ENCODE assay signal across 25 mouse cellular contexts in the genomic region with DNA sequence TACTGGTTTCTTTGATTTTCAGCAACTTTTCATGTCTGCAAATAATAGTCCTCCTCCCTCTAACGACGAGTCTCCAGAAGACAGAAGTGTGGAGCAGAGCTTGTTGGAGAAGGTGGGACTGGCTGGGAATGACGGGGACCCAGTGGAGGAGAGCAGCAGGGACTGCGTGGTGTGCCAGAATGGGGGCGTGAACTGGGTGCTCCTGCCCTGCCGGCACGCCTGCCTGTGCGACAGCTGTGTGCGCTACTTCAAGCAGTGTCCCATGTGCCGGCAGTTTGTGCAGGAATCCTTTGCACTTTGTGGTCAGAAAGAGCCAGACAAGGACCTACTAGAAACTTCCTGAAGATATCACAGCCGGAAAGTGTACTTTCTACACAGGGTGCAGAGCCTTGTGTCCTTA. TPM values are rescaled to one million over a fixed set of nuclear protein-coding genes. Genes with fewer than 3 reads are reported as not detected.
DNase-seq lines count a peak whose midpoint lies in the region; ATAC-seq lines count a peak whose summit lies in the region.
"Had no signal": no experiment of that assay in that cellular context is flagged by ENCODE, and none has a peak within 500 bp of the region (broad histone marks: within the 10 kb centered on the region; RNA-seq: fewer than 3 reads in every experiment).

No protein-coding gene starts in this region.

- peaks cover 4% of the 10 kb centered on the region; the same call in 1 of the 2 replicates for H3K36me3 ChIP-seq in lung, embryonic 16.5 days (ENCODE audit: control insufficient read depth, insufficient read depth, low read length)
- H3K36me3 ChIP-seq in hindbrain, embryonic 13.5 days: peaks cover 9% of the 10 kb centered on the region

- H3K9me3 ChIP-seq in lung, embryonic 16.5 days (ENCODE audit: control insufficient read depth, low read length): no peaks in the 10 kb centered on the region
- H3K9me3 ChIP-seq in hindbrain, embryonic 13.5 days: no peaks in the 10 kb centered on the region
- H3K9me3 ChIP-seq: embryonic facial prominence, embryonic 15.5 days; hindbrain, embryonic 10.5 days; limb, embryonic 10.5 days; megakaryocyte, embryonic 14.5 days; midbrain, embryonic 13.5 days had no signal

- H3K27ac ChIP-seq in lung, embryonic 16.5 days (ENCODE audit: low read length): peak overlapping the region; percentile 1
- no peak overlapping the region for H3K27ac ChIP-seq in hindbrain, embryonic 13.5 days
- H3K27ac ChIP-seq: embryonic facial prominence, embryonic 15.5 days; hindbrain, embryonic 10.5 days; limb, embryonic 10.5 days; midbrain, embryonic 13.5 days had no signal

- H3K27me3 ChIP-seq in lung, embryonic 16.5 days (ENCODE audit: control insufficient read depth, insufficient read depth, low read depth, low read length): no peaks in the 10 kb centered on the region
- no peaks in the 10 kb centered on the region for H3K27me3 ChIP-seq in hindbrain, embryonic 13.5 days
- H3K27me3 ChIP-seq: embryonic facial prominence, embryonic 15.5 days; megakaryocyte, embryonic 14.5 days; midbrain, embryonic 13.5 days had no signal

- H3K9ac ChIP-seq in lung, embryonic 16.5 days (ENCODE audit: low read length): no peak overlapping the region
- no peak overlapping the region for H3K9ac ChIP-seq in hindbrain, embryonic 13.5 days
- H3K9ac ChIP-seq: embryonic facial prominence, embryonic 15.5 days; midbrain, embryonic 13.5 days had no signal

- 42% methylated on average over 11 of the region's 11 CpGs for WGBS in lung, embryonic 16.5 days
- WGBS in hindbrain, embryonic 13.5 days: 90% methylated on average over 11 of the region's 11 CpGs

- no peaks in the 10 kb centered on the region for H3K4me1 ChIP-seq in lung, embryonic 16.5 days (replicated peaks; ENCODE audit: control insufficient read depth, insufficient read depth, low read length)
- H3K4me1 ChIP-seq in hindbrain, embryonic 13.5 days (replicated peaks): no peaks in the 10 kb centered on the region
- H3K4me1 ChIP-seq: embryonic facial prominence, embryonic 15.5 days; hindbrain, embryonic 10.5 days; limb, embryonic 10.5 days; midbrain, embryonic 13.5 days had no signal

- H3K4me3 ChIP-seq in lung, embryonic 16.5 days (ENCODE audit: low read length): peak overlapping the region; percentile 3
- H3K4me3 ChIP-seq in hindbrain, embryonic 13.5 days: no peak overlapping the region
- H3K4me3 ChIP-seq: embryonic facial prominence, embryonic 15.5 days; hindbrain, embryonic 10.5 days; limb, embryonic 10.5 days; megakaryocyte, embryonic 14.5 days; midbrain, embryonic 13.5 days had no signal

- peak; percentile 87 for ATAC-seq in lung, embryonic 16.5 days (ENCODE audit: low read depth)
- no peak for ATAC-seq in hindbrain, embryonic 13.5 days (ENCODE audit: low FRiP score)
- ATAC-seq: CD4-positive, CD25-positive, alpha-beta regulatory T cell, adult 4 months; forebrain, embryonic 16.5 days; midbrain, embryonic 13.5 days had no signal

- peak overlapping the region; percentile 39 for H3K4me2 ChIP-seq in lung, embryonic 16.5 days (ENCODE audit: low read depth, low read length)
- no peak overlapping the region for H3K4me2 ChIP-seq in hindbrain, embryonic 13.5 days
- H3K4me2 ChIP-seq: embryonic facial prominence, embryonic 15.5 days; heart, embryonic 11.5 days; midbrain, embryonic 13.5 days had no signal

- peak; percentile 23 for DNase-seq in gastrocnemius, postnatal 10 days
- no peak for DNase-seq in gastrocnemius, postnatal 25 days
- peak; percentile 14 for DNase-seq in brain, adult 2 months (ENCODE audit: low read depth, low spot score)
- DNase-seq in lung, postnatal 4 days: peak; percentile 41 to 72
- DNase-seq in kidney, adult 11 months: no peak
- DNase-seq: cerebellum, adult 2 months; cerebellum, postnatal 25 days; embryo, embryonic 11 days; kidney, adult 18-20 months; liver; right cerebral cortex, postnatal 14 days; spleen, adult 18-20 months; thymus, postnatal 14 days had no signal

RNA-seq across cellular contexts. Expression of gene Cgrrf1, which starts 21.8 kb away (rescaled TPM):
- total RNA-seq in gastrocnemius, postnatal 10 days (2021): 10 to 100 TPM; 37.3 to 38.6 TPM
- 10 to 100 TPM; 48.6 to 51.3 TPM for total RNA-seq in gastrocnemius, postnatal 25 days (2021)
- 48.1 and 49.0 TPM in 2 replicates for polyA plus RNA-seq in lung, embryonic 16.5 days (2015; fragmentation: Nextera tagmentation; extraction: Ambion mirVana)
- 19.5 and 23.4 TPM in 2 replicates for polyA plus RNA-seq in hindbrain, embryonic 13.5 days (2015; fragmentation: Nextera tagmentation; extraction: Ambion mirVana)

RNA-seq across cellular contexts. Expression of gene Samd4, which starts 29.0 kb away (rescaled TPM):
- 10 to 100 TPM; 39.4 to 46.3 TPM for total RNA-seq in gastrocnemius, postnatal 10 days (2021)
- 10 to 100 TPM; 34.2 to 54.3 TPM for total RNA-seq in gastrocnemius, postnatal 25 days (2021)
- polyA plus RNA-seq in lung, embryonic 16.5 days (2015; fragmentation: Nextera tagmentation; extraction: Ambion mirVana): 6.2 and 6.6 TPM in 2 replicates
- 3.6 and 3.9 TPM in 2 replicates for polyA plus RNA-seq in hindbrain, embryonic 13.5 days (2015; fragmentation: Nextera tagmentation; extraction: Ambion mirVana)
- total RNA-seq: granulocyte monocyte progenitor cell, adult 5-6 weeks; monocyte, adult 5-6 weeks had no signal
- polyA plus RNA-seq: CD4-positive, CD25-positive, alpha-beta regulatory T cell, adult 4 months had no signal

RNA-seq across cellular contexts. Expression of gene Gmfb, which starts 31.6 kb away (rescaled TPM):
- 10 to 100 TPM; 34.2 to 37.8 TPM for total RNA-seq in gastrocnemius, postnatal 10 days (2021)
- 10 to 100 TPM; 18.8 to 26.1 TPM for total RNA-seq in gastrocnemius, postnatal 25 days (2021)
- 68.6 and 74.9 TPM in 2 replicates for polyA plus RNA-seq in lung, embryonic 16.5 days (2015; fragmentation: Nextera tagmentation; extraction: Ambion mirVana)
- polyA plus RNA-seq in hindbrain, embryonic 13.5 days (2015; fragmentation: Nextera tagmentation; extraction: Ambion mirVana): 107 and 109 TPM in 2 replicates

Comparison
In these comparisons a context has a peak if more than half of its experiments do, and no peak if none do; other contexts are left out.
1. DNase-seq: peak in gastrocnemius, postnatal 10 days (single experiment), brain, adult 2 months (single experiment) and lung, postnatal 4 days (2 of 2); none in gastrocnemius, postnatal 25 days (single experiment) and kidney, adult 11 months (single experiment).